Mouse (Mus musculus): Measurements from ENCODE around the gene Gata3. TPM values are rescaled to one million over a fixed set of nuclear protein-coding genes. Genes with fewer than 3 reads are reported as not detected.

Gata3 gene
- polyA plus RNA-seq, 1 experiment from 2014 or later: 0.83 TPM

DNA sequence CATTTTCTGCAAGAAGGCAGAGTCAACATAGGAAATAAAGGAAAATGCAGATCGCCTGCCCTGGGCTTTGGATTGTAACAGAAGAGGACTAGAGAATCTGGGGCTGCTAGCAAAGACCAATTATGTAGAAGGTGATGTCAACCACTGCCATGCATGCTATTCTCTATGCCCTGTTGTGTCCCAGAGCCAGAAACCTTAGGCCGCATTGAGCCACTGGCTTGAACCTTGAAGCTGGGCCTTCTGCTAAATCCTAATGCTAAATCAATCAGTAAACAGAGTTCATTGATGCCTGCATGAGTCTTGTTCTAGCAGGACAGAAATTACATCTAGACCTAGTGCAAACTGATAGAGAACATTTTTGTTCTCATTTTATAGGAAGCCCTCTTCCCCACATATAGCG is 3.8 kb downstream of the Gata3 start:
- CTCF ChIA-PET: no interaction called here

GRCm38 (mm10) chr2:9885217-9885770 is 4.5 kb downstream of the Gata3 start:
- ChIA-PET POLR2A (no interaction called here), CTCF (no interaction called here)
- ATAC-seq (no peak), DNase-seq (ENCODE audit: low read depth, low spot score) (no peak)
- H3K27me3 ChIP-seq: no peaks in the 10 kb centered on the region
- TF ChIP-seq CTCF (IDR thresholded peaks at IDR 0.05): no peak
- in situ Hi-C loops (cut with MboI; ENCODE audit: low pct_unique_long_range_greater_than_20kb): loop anchor here (10.0 kb wide), 2 partner anchors 120 to 820 kb away; no protein-coding TSS in a partner anchor

More for the DNA sequence above, 3.8 kb downstream of the Gata3 start:
- POLR2A ChIA-PET: interaction anchor here (0.6 kb wide), 1 partner anchor 460 kb away, joined by 3 read pairs; no protein-coding TSS in a partner anchor
- ATAC-seq (no peak), DNase-seq (ENCODE audit: low read depth, low spot score) (no peak)
- no peaks in the 10 kb centered on the region for H3K27me3 ChIP-seq
- in situ Hi-C loops (cut with MboI; ENCODE audit: low pct_unique_long_range_greater_than_20kb): loop anchor here (10.0 kb wide), 2 partner anchors 119 to 821 kb away; no protein-coding TSS in a partner anchor
- TF ChIP-seq CTCF (IDR thresholded peaks at IDR 0.05): no peak

DNA sequence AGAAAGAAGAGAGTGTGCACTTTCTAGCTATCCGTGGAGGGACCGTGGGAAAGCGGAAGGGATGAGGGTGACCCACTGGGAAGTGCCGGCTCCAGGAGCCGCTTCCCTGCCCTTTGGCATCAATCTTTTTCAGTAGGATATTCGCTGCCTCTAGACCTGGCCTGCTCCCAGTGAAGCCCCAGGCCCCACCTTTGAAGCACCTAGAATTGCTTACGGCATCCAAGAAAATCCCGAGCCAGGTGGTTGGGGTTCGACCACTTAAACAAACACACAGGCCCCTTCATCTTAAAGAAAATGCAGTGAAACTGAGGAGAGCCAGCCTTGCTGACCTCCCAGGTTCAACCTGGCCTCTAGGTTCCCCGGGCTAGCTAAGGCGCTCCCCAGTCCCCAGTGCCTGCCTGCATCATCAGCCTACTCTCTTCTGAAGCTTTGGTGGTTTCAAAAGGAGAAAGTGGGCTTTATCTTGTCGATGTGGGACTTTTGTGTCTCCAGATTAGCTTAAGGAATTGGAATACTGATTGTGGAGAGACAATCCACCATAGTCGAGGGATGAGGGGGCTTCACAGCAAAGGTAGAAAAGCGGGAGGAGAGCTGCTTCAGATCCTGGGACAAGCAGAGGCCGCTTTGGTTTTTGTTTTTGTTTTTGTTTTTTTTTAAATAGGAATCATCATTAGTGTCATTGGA is 5.2 kb downstream of the Gata3 start:
- no peak for ATAC-seq
- POLR2A ChIA-PET: no interaction called here
- no peak for DNase-seq (ENCODE audit: low read depth, low spot score)
- no peaks in the 10 kb centered on the region for H3K27me3 ChIP-seq
- TF ChIP-seq CTCF (IDR thresholded peaks at IDR 0.05): no peak
- in situ Hi-C loops (cut with MboI; ENCODE audit: low pct_unique_long_range_greater_than_20kb): loop anchor here (5.0 to 10.0 kb wide), 4 partner anchors 120 to 1207 kb away; no protein-coding TSS in a partner anchor
- CTCF ChIA-PET: no interaction called here

DNA sequence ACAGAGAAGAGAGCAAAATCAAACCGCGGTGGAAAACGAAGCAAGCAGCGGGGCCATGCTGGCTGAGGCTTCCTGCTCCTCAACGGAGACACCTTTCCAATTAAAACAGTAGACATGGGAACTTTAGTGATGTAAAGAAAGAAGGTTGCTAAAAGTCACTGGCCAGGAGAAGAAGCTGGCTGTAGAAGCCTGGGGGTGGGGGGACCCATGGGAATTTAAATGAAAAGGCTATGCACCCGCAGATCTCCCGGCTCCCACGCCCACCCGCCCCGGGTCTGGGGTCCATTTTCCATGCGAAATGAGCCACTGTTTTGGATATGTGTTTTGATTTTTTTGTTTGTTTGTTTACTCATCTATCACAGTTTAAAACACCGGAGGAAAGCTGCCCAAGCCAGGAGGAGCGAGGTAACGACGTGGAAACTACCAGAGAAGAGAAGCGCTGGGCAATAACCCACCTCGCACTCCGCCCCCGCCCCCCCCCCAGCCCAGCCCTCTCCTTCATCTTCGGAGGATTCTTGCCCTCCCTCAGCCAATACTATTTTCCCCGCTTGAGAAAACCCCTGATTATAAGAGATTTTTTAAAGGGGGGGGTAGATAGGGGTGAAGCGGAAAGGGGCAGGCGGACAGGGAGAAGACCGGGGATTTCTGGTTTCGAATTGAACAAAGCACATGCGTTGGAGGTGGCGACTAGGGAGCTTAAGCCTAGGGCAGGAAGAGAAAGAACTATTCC is 5.9 kb downstream of the Gata3 start:
- no peaks in the 10 kb centered on the region for H3K27me3 ChIP-seq
- ChIA-PET POLR2A (no interaction called here), CTCF (interaction anchor here (1.0 to 1.2 kb wide), 2 partner anchors 128 to 1209 kb away, joined by 3 read pairs; no protein-coding TSS in a partner anchor)
- no peak for TF ChIP-seq CTCF (IDR thresholded peaks at IDR 0.05)
- in situ Hi-C loops (cut with MboI; ENCODE audit: low pct_unique_long_range_greater_than_20kb): loop anchor here (5.0 to 10.0 kb wide), 4 partner anchors 121 to 1207 kb away; no protein-coding TSS in a partner anchor
- DNase-seq (ENCODE audit: low read depth, low spot score) (no peak), ATAC-seq (no peak)

GRCm38 (mm10) chr2:9882926-9883802 is 6.7 kb downstream of the Gata3 start:
- CTCF ChIA-PET: interaction anchor here (1.0 to 1.2 kb wide), 2 partner anchors 129 to 1208 kb away, joined by 3 read pairs; no protein-coding TSS in a partner anchor
- no peaks in the 10 kb centered on the region for H3K27me3 ChIP-seq
- in situ Hi-C loops (cut with MboI; ENCODE audit: low pct_unique_long_range_greater_than_20kb): loop anchor here (5.0 to 10.0 kb wide), 4 partner anchors 122 to 1206 kb away; no protein-coding TSS in a partner anchor
- POLR2A ChIA-PET: no interaction called here
- DNase-seq (ENCODE audit: low read depth, low spot score) (no peak), ATAC-seq (no peak)
- no peak for TF ChIP-seq CTCF (IDR thresholded peaks at IDR 0.05)

- DNase-seq (ENCODE audit: low read depth, low spot score): no peak
- CTCF ChIA-PET: interaction anchor here (1.0 kb wide), 1 partner anchor 1208 kb away, joined by 3 read pairs; no protein-coding TSS in a partner anchor
- H3K27me3 ChIP-seq: no peaks in the 10 kb centered on the region
- no peak for TF ChIP-seq CTCF (IDR thresholded peaks at IDR 0.05)
- in situ Hi-C loops (cut with MboI; ENCODE audit: low pct_unique_long_range_greater_than_20kb): loop anchor here (5.0 to 10.0 kb wide), 4 partner anchors 122 to 1205 kb away; no protein-coding TSS in a partner anchor
- POLR2A ChIA-PET: no interaction called here
- no peak for ATAC-seq
Measured at GRCm38 (mm10) chr2:9882371-9882925, 7.4 kb downstream of the Gata3 start.

DNA sequence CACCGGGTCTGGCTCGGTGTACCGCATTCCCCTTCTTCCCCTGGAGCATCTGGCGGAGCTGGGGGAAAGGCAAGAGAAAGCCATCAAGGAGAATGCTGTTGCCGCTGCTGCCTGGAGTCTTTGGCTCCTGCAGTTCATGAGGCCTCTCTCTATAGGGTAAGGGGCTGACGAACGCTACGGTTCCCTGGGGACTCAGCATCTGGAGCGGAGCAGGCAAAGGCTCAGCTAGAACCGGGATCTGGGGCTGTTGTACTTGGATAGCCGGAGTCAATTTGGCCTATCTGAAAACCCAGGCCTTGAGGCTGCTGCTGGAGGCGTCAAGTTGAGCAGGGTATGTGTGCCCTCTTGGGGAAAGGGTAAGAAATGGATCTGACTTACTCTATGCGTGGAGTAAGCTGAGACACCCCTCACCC is 8.2 kb downstream of the Gata3 start:
- DNase-seq (ENCODE audit: low read depth, low spot score): no peak
- ChIA-PET POLR2A (no interaction called here), CTCF (no interaction called here)
- TF ChIP-seq CTCF (IDR thresholded peaks at IDR 0.05): no peak
- in situ Hi-C loops (cut with MboI; ENCODE audit: low pct_unique_long_range_greater_than_20kb): loop anchor here (5.0 to 10.0 kb wide), 4 partner anchors 123 to 1204 kb away; no protein-coding TSS in a partner anchor
- no peak for ATAC-seq
- no peaks in the 10 kb centered on the region for H3K27me3 ChIP-seq

- no peaks in the 10 kb centered on the region for H3K27me3 ChIP-seq
- TF ChIP-seq CTCF (IDR thresholded peaks at IDR 0.05): no peak
- DNase-seq (ENCODE audit: low read depth, low spot score): no peak
- in situ Hi-C loops (cut with MboI; ENCODE audit: low pct_unique_long_range_greater_than_20kb): loop anchor here (5.0 to 10.0 kb wide), 4 partner anchors 124 to 1204 kb away; no protein-coding TSS in a partner anchor
- CTCF ChIA-PET: no interaction called here
- POLR2A ChIA-PET: no interaction called here
- no peak for ATAC-seq
Measured at GRCm38 (mm10) chr2:9881051-9881591, 8.7 kb downstream of the Gata3 start, which contains the start of gene 4930412O13Rik. TSS of gene 4930412O13Rik (plus strand) at chr2:9881252.

- in situ Hi-C loops (cut with MboI; ENCODE audit: low pct_unique_long_range_greater_than_20kb): loop anchor here (5.0 to 10.0 kb wide), 4 partner anchors 125 to 1203 kb away; no protein-coding TSS in a partner anchor
- DNase-seq (ENCODE audit: low read depth, low spot score) (no peak), ATAC-seq (no peak)
- TF ChIP-seq CTCF (IDR thresholded peaks at IDR 0.05): no peak
- CTCF ChIA-PET: interaction anchor here (1.3 to 3.0 kb wide), 4 partner anchors 11 to 1205 kb away, joined by 3 to 22 read pairs (median 4); no protein-coding TSS in a partner anchor
- H3K27me3 ChIP-seq: no peaks in the 10 kb centered on the region
- POLR2A ChIA-PET: no interaction called here
Measured at GRCm38 (mm10) chr2:9880271-9880670, 9.6 kb downstream of the Gata3 start.

All from Patski (cell line).